ENCODE assay signal across 26 mouse cellular contexts in the genomic region with DNA sequence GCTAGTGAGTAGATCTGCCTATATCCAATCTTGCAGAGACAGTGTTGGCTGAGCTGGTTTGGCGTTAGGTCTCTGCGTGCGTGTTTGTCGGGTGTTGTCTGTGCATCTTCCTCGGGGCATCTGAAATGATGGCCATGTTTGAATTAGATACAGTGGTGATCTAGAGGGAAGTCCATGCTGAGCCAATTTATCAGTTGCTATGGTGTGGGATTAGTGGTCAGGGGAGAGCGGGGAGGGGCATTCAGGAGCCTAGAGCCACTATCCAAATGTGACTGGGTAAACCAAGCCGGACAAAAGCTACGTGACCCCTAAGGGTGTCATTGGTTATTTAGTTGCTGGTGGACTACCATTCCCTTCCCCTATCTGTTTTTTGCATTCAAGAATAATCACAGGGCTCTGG. TPM values are rescaled to one million over a fixed set of nuclear protein-coding genes. Genes with fewer than 3 reads are reported as not detected.
DNase-seq lines count a peak whose midpoint lies in the region; ATAC-seq and TF ChIP-seq lines count a peak whose summit lies in the region.
"Had no signal": no experiment of that assay in that cellular context is flagged by ENCODE, and none has a peak within 500 bp of the region (broad histone marks: within the 10 kb centered on the region; RNA-seq: fewer than 3 reads in every experiment).

No protein-coding gene starts in this region.

- no peak for TF ChIP-seq CTCF in gastrocnemius, adult 2 months (IDR thresholded peaks at IDR 0.05)
- no peak for TF ChIP-seq CTCF in lung, adult 2 months (IDR thresholded peaks at IDR 0.05; ENCODE audit: insufficient read depth, low read length)

- no peaks in the 10 kb centered on the region for H3K27me3 ChIP-seq in midbrain, embryonic 16.5 days (ENCODE audit: control insufficient read depth, insufficient read depth, low read depth, low read length)
- H3K27me3 ChIP-seq: embryonic facial prominence, embryonic 13.5 days; forebrain, embryonic 12.5 days; forebrain, embryonic 15.5 days; hindbrain, embryonic 13.5 days had no signal

- TF ChIP-seq POLR2A in lung, adult 2 months (IDR thresholded peaks at IDR 0.05; ENCODE audit: borderline replicate concordance, extremely low read depth, low read depth, low read length): no peak

- peaks cover 3% of the 10 kb centered on the region; the same call in 1 of the 2 replicates for H3K4me1 ChIP-seq in lung, adult 2 months (ENCODE audit: control insufficient read depth, insufficient read depth, low read length)
- peaks cover 22% of the 10 kb centered on the region; the same call in 1 of the 2 replicates for H3K4me1 ChIP-seq in brown adipose tissue, adult 24 weeks (ENCODE audit: control insufficient read depth, insufficient read depth, insufficient read length, low read length)
- no peaks in the 10 kb centered on the region for H3K4me1 ChIP-seq in midbrain, embryonic 16.5 days (ENCODE audit: control insufficient read depth, insufficient read depth, low read length)
- H3K4me1 ChIP-seq: forebrain, embryonic 12.5 days; forebrain, embryonic 15.5 days had no signal

- H3K36me3 ChIP-seq in midbrain, embryonic 16.5 days (ENCODE audit: control insufficient read depth, insufficient read depth, low read length): no peaks in the 10 kb centered on the region
- H3K36me3 ChIP-seq: embryonic facial prominence, embryonic 10.5 days; embryonic facial prominence, embryonic 13.5 days; forebrain, embryonic 12.5 days; forebrain, embryonic 15.5 days; hindbrain, embryonic 10.5 days; hindbrain, embryonic 13.5 days had no signal

- H3K27ac ChIP-seq in gastrocnemius, adult 2 months: peak overlapping the region; percentile 89
- peak overlapping the region; percentile 71 for H3K27ac ChIP-seq in brown adipose tissue, adult 24 weeks (replicated peaks; ENCODE audit: low read depth, low read length)
- H3K27ac ChIP-seq in midbrain, embryonic 16.5 days (ENCODE audit: low read length): no peak overlapping the region
- H3K27ac ChIP-seq: embryonic facial prominence, embryonic 10.5 days; embryonic facial prominence, embryonic 13.5 days; forebrain, embryonic 12.5 days; forebrain, embryonic 15.5 days; hindbrain, embryonic 10.5 days; hindbrain, embryonic 13.5 days had no signal

- H3K9me3 ChIP-seq in midbrain, embryonic 16.5 days (replicated peaks; ENCODE audit: control insufficient read depth, low read length, poor library complexity, severe bottlenecking): no peaks in the 10 kb centered on the region
- H3K9me3 ChIP-seq: embryonic facial prominence, embryonic 10.5 days; embryonic facial prominence, embryonic 13.5 days; forebrain, embryonic 12.5 days; forebrain, embryonic 15.5 days; hindbrain, embryonic 10.5 days; hindbrain, embryonic 13.5 days had no signal

- WGBS in lung, adult 2 months: 59% methylated on average over 8 of the region's 8 CpGs
- WGBS in midbrain, embryonic 16.5 days: 51% methylated on average over 8 of the region's 8 CpGs

- peak; percentile 56; the same call in 1 of the 2 replicates for ATAC-seq in midbrain, embryonic 16.5 days
- ATAC-seq: activated CD4-positive, CD25-positive, alpha-beta regulatory T cell, adult 4 months; forebrain, embryonic 15.5 days; hindbrain, embryonic 16.5 days had no signal

- no peak overlapping the region for H3K4me2 ChIP-seq in midbrain, embryonic 16.5 days (ENCODE audit: low read length)
- H3K4me2 ChIP-seq: embryonic facial prominence, embryonic 13.5 days; forebrain, embryonic 12.5 days; forebrain, embryonic 15.5 days; heart, embryonic 11.5 days; hindbrain, embryonic 13.5 days had no signal

- intact Hi-C loops in gastrocnemius, adult 2 months (cut with DNase I): loop anchor here (2.0 kb wide), 1 partner anchor 31 kb away; no protein-coding TSS in a partner anchor

- peak overlapping the region; percentile 67 for H3K4me3 ChIP-seq in gastrocnemius, adult 2 months
- peak overlapping the region; percentile 55 for H3K4me3 ChIP-seq in lung, adult 2 months (replicated peaks; ENCODE audit: extremely low read depth, low read depth, low read length)
- H3K4me3 ChIP-seq in brown adipose tissue, adult 24 weeks (ENCODE audit: insufficient read depth, low read depth, low read length): peak overlapping the region; percentile 47
- H3K4me3 ChIP-seq in midbrain, embryonic 16.5 days (ENCODE audit: low read depth, low read length): no peak overlapping the region
- H3K4me3 ChIP-seq: embryonic facial prominence, embryonic 10.5 days; embryonic facial prominence, embryonic 13.5 days; erythroblast, embryonic 14.5 days; forebrain, embryonic 12.5 days; forebrain, embryonic 15.5 days; hindbrain, embryonic 10.5 days; hindbrain, embryonic 13.5 days had no signal

- H3K9ac ChIP-seq in midbrain, embryonic 16.5 days (ENCODE audit: low read depth, low read length): no peak overlapping the region
- H3K9ac ChIP-seq: embryonic facial prominence, embryonic 13.5 days; forebrain, embryonic 12.5 days; forebrain, embryonic 15.5 days; hindbrain, embryonic 13.5 days had no signal

- no peak for DNase-seq in gastrocnemius, adult 2 months
- DNase-seq in gastrocnemius, adult 8-10 months (ENCODE audit: low spot score in 2 of 2): no peak
- DNase-seq in lung, adult 2 months: no peak
- DNase-seq in lung, adult 18-20 months: no peak
- DNase-seq in cerebellum, adult 9-10 months: no peak
- DNase-seq: adrenal gland, adult 8-10 months; adrenal gland, postnatal 25 days; cerebellum, adult 11 months; cerebellum, adult 2 months; cerebellum, postnatal 10 days; cerebellum, postnatal 36 days; embryo, embryonic 11 days; gastrocnemius, postnatal 14 days; heart, adult 18-20 months had no signal

RNA-seq across cellular contexts. Expression of a gene that starts 33.4 kb away (rescaled TPM):
- 10 to 100 TPM; 78.8 to 85.4 TPM for total RNA-seq in gastrocnemius, adult 2 months (2021)
- total RNA-seq in gastrocnemius, adult 8-10 months (2022): 10 to 100 TPM; 52.7 to 77.3 (median 63.6) TPM
- 242 and 327 TPM in 2 replicates for polyA plus RNA-seq in lung, adult 2 months (2012; rRNA removed)
- polyA plus RNA-seq in brown adipose tissue, adult 24 weeks (2012; ENCODE audit: insufficient read depth, insufficient read length, missing spikeins): 51.4 and 76.4 TPM in 2 replicates
- polyA plus RNA-seq in midbrain, embryonic 16.5 days (2015; fragmentation: Nextera tagmentation; extraction: Ambion mirVana): 8.4 and 9.1 TPM in 2 replicates
- polyA plus RNA-seq: erythroblast, embryonic 14.5 days had no signal
